Mouse (Mus musculus) heart, adult 2 months (tissue): ENCODE results near the gene Mob2. TPM values are rescaled to one million over a fixed set of nuclear protein-coding genes. Genes with fewer than 3 reads are reported as not detected.

Experiments
- DNase-seq, 2 experiments: peaks; one replicate each; pipeline ENCODE4 v3.0.0; 2021
- H3K27ac ChIP-seq: fragments of 200-600 bp; 2 replicates; pipeline ENCODE4 v1.8.1; 2022
- H3K27me3 ChIP-seq: fragments of 200-500 bp; 2 replicates; pipeline ENCODE4 v1.6.1; 2012; ENCODE audit warnings: mild to moderate bottlenecking, low read length, inconsistent platforms, mixed read lengths; ENCODE audit not compliant: control insufficient read depth, insufficient read depth
- H3K36me3 ChIP-seq: fragments of 200-500 bp; 2 replicates; pipeline ENCODE4 v1.6.1; 2012; ENCODE audit warnings: low read length, inconsistent platforms; ENCODE audit not compliant: control insufficient read depth, insufficient read depth
- H3K4me1 ChIP-seq: fragments of 200-500 bp; 2 replicates; pipeline ENCODE4 v1.6.1; 2011; ENCODE audit warnings: low read length; ENCODE audit not compliant: control insufficient read depth, insufficient read depth
- H3K4me3 ChIP-seq: fragments of 200-600 bp; 2 replicates; pipeline ENCODE4 v1.8.1; 2022
- H3K79me2 ChIP-seq: fragments of 200-500 bp; replicated peaks from 2 replicates; pipeline ENCODE4 v1.6.1; 2012; ENCODE audit warnings: mild to moderate bottlenecking, inconsistent platforms, low read length, moderate library complexity, mixed read lengths; ENCODE audit not compliant: control insufficient read depth, insufficient read depth
- H3K9ac ChIP-seq: fragments of 200-500 bp; 2 replicates; pipeline ENCODE4 v1.6.1; 2012; ENCODE audit warnings: low read depth, mild to moderate bottlenecking, control low read depth, inconsistent platforms, low read length, mixed read lengths
- CTCF ChIP-seq: fragments of 200-600 bp; IDR thresholded peaks from 2 replicates; pipeline ENCODE4 v1.8.1; 2022; ENCODE audit warnings: antibody characterized with exemption, mild to moderate bottlenecking, moderate library complexity
- EP300 ChIP-seq: fragments of 200-500 bp; IDR thresholded peaks from 2 replicates; pipeline ENCODE4 v1.6.1; 2011; ENCODE audit warnings: low read depth, low read length, control low read depth; ENCODE audit not compliant: insufficient read depth
- POLR2A ChIP-seq: fragments of 200-500 bp; IDR thresholded peaks from 2 replicates; pipeline ENCODE4 v1.6.1; 2011; ENCODE audit warnings: mild to moderate bottlenecking, low read depth, low read length, control low read depth; ENCODE audit not compliant: insufficient read depth
- WGBS: fragments of 180-500 bp; shearing (Covaris S2); methylation state at CpG from one replicate; pipeline ENCODE4 v1.1.7; 2018; 5-methylcytosine and 5-hydroxymethylcytosine counted together
- intact Hi-C: fragments of 180-260 bp; cut with DNase I; formaldehyde crosslinking; loops from one replicate; pipeline ENCODE4 v1.15.1; 2025
- microRNA-seq, 2 experiments: library from miRNA; unstranded; fragments of <30 nt; microRNA quantifications; one replicate each; pipeline ENCODE4 v1.2.0; 2021
- polyA plus RNA-seq: library from polyadenylated mRNA; depleted of rRNA; stranded (reverse); fragments of >200 nt; gene quantifications from 2 replicates; pipeline ENCODE4 v1.2.3, GENCODE M21; 2012; rRNA removed
- total RNA-seq, 2 experiments: library from RNA; stranded (reverse); gene quantifications; 2 replicates each; pipeline ENCODE4 v1.2.3; 2021

Gene Mob2
- total and polyA plus RNA-seq, 3 experiments = 41.9 to 44.8 (median 44.5) TPM

DNA sequence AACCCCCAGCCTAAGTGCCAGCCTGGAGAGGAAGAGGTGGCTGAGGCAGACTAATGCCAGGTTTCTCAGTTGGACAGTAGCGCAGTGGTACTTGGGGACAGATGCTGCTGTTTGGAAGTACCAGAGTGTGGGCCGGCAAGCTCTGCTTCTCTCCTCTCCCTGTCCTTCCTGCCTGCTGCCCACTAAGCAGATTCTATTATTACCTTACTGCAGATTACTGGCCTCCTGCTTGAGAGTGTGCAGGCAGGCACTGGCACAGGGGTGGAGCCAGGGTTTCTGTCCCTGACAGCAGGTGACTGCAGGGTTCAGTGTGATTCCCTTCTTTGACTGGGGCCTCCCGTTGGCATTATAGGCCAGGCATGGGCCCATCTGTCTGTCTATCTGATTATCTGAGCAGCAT lies 99.4 kb downstream of the Mob2 start:
- Histone ChIP-seq H3K4me1 (no peaks in the 10 kb centered on the region), H3K9ac (no peak overlapping the region), H3K4me3 (no peak overlapping the region), H3K27ac (no peak overlapping the region), H3K27me3 (no peaks in the 10 kb centered on the region), H3K36me3 (no peaks in the 10 kb centered on the region), H3K79me2 (no peaks in the 10 kb centered on the region)
- WGBS = 79% methylated on average over 3 of the region's 3 CpGs
- intact Hi-C loops = no loop called here
- no peak for DNase-seq
- TF ChIP-seq CTCF = no peak
- TF ChIP-seq EP300 = no peak
- no peak for TF ChIP-seq POLR2A

GRCm38 (mm10) chr7:141960926-141961325 lies 99.9 kb downstream of the Mob2 start:
- no peak for DNase-seq
- no peaks in the 10 kb centered on the region for H3K79me2 ChIP-seq
- TF ChIP-seq POLR2A (no peak), CTCF (no peak), EP300 (no peak)
- 65% methylated on average over 2 of the region's 2 CpGs for WGBS
- no peak overlapping the region for H3K27ac ChIP-seq
- intact Hi-C loops = no loop called here
- no peak overlapping the region for H3K4me3 ChIP-seq
- H3K36me3 ChIP-seq = no peaks in the 10 kb centered on the region
- H3K9ac ChIP-seq = no peak overlapping the region
- no peaks in the 10 kb centered on the region for H3K27me3 ChIP-seq
- H3K4me1 ChIP-seq = no peaks in the 10 kb centered on the region

- Histone ChIP-seq H3K4me3 (no peak overlapping the region), H3K4me1 (no peaks in the 10 kb centered on the region), H3K36me3 (no peaks in the 10 kb centered on the region), H3K79me2 (no peaks in the 10 kb centered on the region), H3K9ac (no peak overlapping the region), H3K27ac (no peak overlapping the region), H3K27me3 (no peaks in the 10 kb centered on the region)
- intact Hi-C loops = no loop called here
- 64% methylated on average over 1 of the region's 1 CpGs for WGBS
- TF ChIP-seq EP300 (no peak), POLR2A (no peak), CTCF (no peak)
- no peak for DNase-seq
These were observed 101.7 kb downstream of the Mob2 start for GRCm38 (mm10) chr7:141959133-141959532.

Small RNA genes within 50 kb of the gene (microRNA-seq; reads per million reads assigned to microRNA genes)
- 0 reads per million in 2 experiments for gene Mir3104

Other genes with a start within 250 kb of the Mob2 start
- not detected for gene Muc5b, start 222.0 kb downstream of the Mob2 start, total RNA-seq
- 4.9 TPM in 1 of 2 replicates, not detected in the other for gene Muc5b, start 222.0 kb downstream of the Mob2 start, polyA plus RNA-seq
- 10 to 100 TPM; 50.2 to 54.2 TPM for gene Tollip, start 142.6 kb downstream of the Mob2 start, total RNA-seq
- 66.3 and 95.4 TPM in 2 replicates for gene Tollip, start 142.6 kb downstream of the Mob2 start, polyA plus RNA-seq
- gene Brsk2, start 111.3 kb downstream of the Mob2 start, total RNA-seq = under 1 TPM; 0.07 to 0.18 TPM
- 0.20 and 0.23 TPM in 2 replicates for gene Brsk2, start 111.3 kb downstream of the Mob2 start, polyA plus RNA-seq
- gene Dusp8, start 34.8 kb upstream of the Mob2 start, total RNA-seq = 10 to 100 TPM; 37.4 to 43.2 TPM
- 31.4 and 38.4 TPM in 2 replicates for gene Dusp8, start 34.8 kb upstream of the Mob2 start, polyA plus RNA-seq
- not detected for gene Gm45618, start 59.7 kb upstream of the Mob2 start, total RNA-seq
- gene Gm45618, start 59.7 kb upstream of the Mob2 start, polyA plus RNA-seq = not detected in 2 replicates
- not detected for gene Gm39115, start 75.0 kb upstream of the Mob2 start, total RNA-seq
- gene Gm39115, start 75.0 kb upstream of the Mob2 start, polyA plus RNA-seq = not detected in 2 replicates
- not detected for gene Gm45337, start 83.5 kb upstream of the Mob2 start, total RNA-seq
- gene Gm45337, start 83.5 kb upstream of the Mob2 start, polyA plus RNA-seq = not detected in 2 replicates
- gene Gm29735, start 96.0 kb upstream of the Mob2 start, total RNA-seq = not detected
- not detected in 2 replicates for gene Gm29735, start 96.0 kb upstream of the Mob2 start, polyA plus RNA-seq
- gene Gm4553, start 104.7 kb upstream of the Mob2 start, total RNA-seq = not detected
- not detected in 2 replicates for gene Gm4553, start 104.7 kb upstream of the Mob2 start, polyA plus RNA-seq
- not detected for gene Krtap5-2, start 114.9 kb upstream of the Mob2 start, total RNA-seq
- gene Krtap5-2, start 114.9 kb upstream of the Mob2 start, polyA plus RNA-seq = not detected in 2 replicates
- not detected for gene Gm10153, start 129.3 kb upstream of the Mob2 start, total RNA-seq
- gene Gm10153, start 129.3 kb upstream of the Mob2 start, polyA plus RNA-seq = not detected in 2 replicates
- gene Krtap5-3, start 140.3 kb upstream of the Mob2 start, total RNA-seq = not detected
- not detected in 2 replicates for gene Krtap5-3, start 140.3 kb upstream of the Mob2 start, polyA plus RNA-seq
- gene Gm7579, start 150.8 kb upstream of the Mob2 start, total RNA-seq = not detected
- not detected in 2 replicates for gene Gm7579, start 150.8 kb upstream of the Mob2 start, polyA plus RNA-seq
- gene Krtap5-5, start 168.9 kb upstream of the Mob2 start, total RNA-seq = not detected
- gene Krtap5-5, start 168.9 kb upstream of the Mob2 start, polyA plus RNA-seq = not detected in 2 replicates
- not detected for gene Gm40460, start 180.0 kb upstream of the Mob2 start, total RNA-seq
- not detected in 2 replicates for gene Gm40460, start 180.0 kb upstream of the Mob2 start, polyA plus RNA-seq
- not detected for gene Gm2431, start 197.3 kb upstream of the Mob2 start, total RNA-seq
- not detected in 2 replicates for gene Gm2431, start 197.3 kb upstream of the Mob2 start, polyA plus RNA-seq
- not detected for gene Gm4559, start 213.3 kb upstream of the Mob2 start, total RNA-seq
- gene Gm4559, start 213.3 kb upstream of the Mob2 start, polyA plus RNA-seq = not detected in 2 replicates
- gene Krtap5-1, start 236.1 kb upstream of the Mob2 start, total RNA-seq = not detected
- not detected in 2 replicates for gene Krtap5-1, start 236.1 kb upstream of the Mob2 start, polyA plus RNA-seq
- not detected for gene Krtap5-4, start 242.5 kb upstream of the Mob2 start, total RNA-seq
- gene Krtap5-4, start 242.5 kb upstream of the Mob2 start, polyA plus RNA-seq = not detected in 2 replicates